Mouse (Mus musculus) midbrain, postnatal 0 days (tissue): ENCODE data around the gene Nfam1. TPM values are rescaled to one million over a fixed set of nuclear protein-coding genes. Genes with fewer than 3 reads are reported as not detected.

Source experiments
- ATAC-seq: fragments of 200-750 bp; cut with Nextera tagmentation; 2 replicates; pipeline ENCODE4 v1.8.0; 2017; ENCODE audit warnings: moderate number of reproducible peaks, mild to moderate bottlenecking, moderate TSS enrichment, moderate library complexity; ENCODE audit not compliant: low FRiP score
- DNase-seq: peaks from one replicate; pipeline ENCODE4 v3.0.0-alpha.2; 2015; ENCODE audit warnings: low spot score
- H3K27ac ChIP-seq: fragments of 300-500 bp; sonication (generic); 2 replicates; pipeline ENCODE4 v1.5.1; 2014; ENCODE audit warnings: low read depth, mild to moderate bottlenecking, low read length, mixed read lengths
- H3K27me3 ChIP-seq: fragments of 300-500 bp; sonication (generic); 2 replicates; pipeline ENCODE4 v1.6.1; 2014; ENCODE audit warnings: low read length, control low read depth, mixed read lengths; ENCODE audit not compliant: insufficient read depth
- H3K36me3 ChIP-seq: fragments of 300-500 bp; sonication (generic); 2 replicates; pipeline ENCODE4 v1.6.1; 2014; ENCODE audit warnings: low read length, control low read depth, mixed read lengths; ENCODE audit not compliant: insufficient read depth
- H3K4me1 ChIP-seq: fragments of 300-500 bp; sonication (generic); 2 replicates; pipeline ENCODE4 v1.6.1; 2014; ENCODE audit warnings: mild to moderate bottlenecking, control low read depth, antibody characterized with exemption, low read length, mixed read lengths; ENCODE audit not compliant: insufficient read depth
- H3K4me2 ChIP-seq: fragments of 300-500 bp; sonication (generic); 2 replicates; pipeline ENCODE4 v1.6.1; 2014; ENCODE audit warnings: low read depth, mild to moderate bottlenecking, low read length, mixed read lengths; ENCODE audit not compliant: poor library complexity, severe bottlenecking
- H3K4me3 ChIP-seq: fragments of 300-500 bp; sonication (generic); 2 replicates; pipeline ENCODE4 v1.5.1; 2014; ENCODE audit warnings: low read depth, mild to moderate bottlenecking, low read length, moderate library complexity
- H3K9ac ChIP-seq: fragments of 300-500 bp; sonication (generic); replicated peaks from 2 replicates; pipeline ENCODE4 v1.6.1; 2014; ENCODE audit warnings: mild to moderate bottlenecking, low read length, moderate library complexity, mixed read lengths; ENCODE audit not compliant: poor library complexity, severe bottlenecking
- H3K9me3 ChIP-seq: fragments of 300-500 bp; sonication (generic); 2 replicates; pipeline ENCODE4 v1.6.1; 2016; ENCODE audit warnings: low read length, control low read depth
- CTCF ChIP-seq: IDR thresholded peaks from 2 replicates; pipeline ENCODE4 v1.5.1; 2016; ENCODE audit warnings: antibody characterized with exemption, mild to moderate bottlenecking
- WGBS: fragments of 180-500 bp; shearing (Covaris S2); extraction: QIAGEN DNeasy Blood & Tissue Kit; methylation state at CpG from one replicate; pipeline ENCODE4 v1.1.7; 2014; 5-methylcytosine and 5-hydroxymethylcytosine counted together
- polyA plus RNA-seq: library from polyadenylated mRNA; unstranded; fragments of >200 nt; fragmentation: Nextera tagmentation; extraction: Ambion mirVana; gene quantifications from 2 replicates; pipeline ENCODE4 v1.2.1, GENCODE M21; 2015
- total RNA-seq: library from RNA; depleted of rRNA; stranded (reverse); fragments of >200 nt; gene quantifications from 2 replicates; pipeline ENCODE4 v1.2.3, GENCODE M21; 2014

The Nfam1 gene
- total and polyA plus RNA-seq, 2 experiments from 2014 or later: 1.9 to 4.1 TPM

DNA sequence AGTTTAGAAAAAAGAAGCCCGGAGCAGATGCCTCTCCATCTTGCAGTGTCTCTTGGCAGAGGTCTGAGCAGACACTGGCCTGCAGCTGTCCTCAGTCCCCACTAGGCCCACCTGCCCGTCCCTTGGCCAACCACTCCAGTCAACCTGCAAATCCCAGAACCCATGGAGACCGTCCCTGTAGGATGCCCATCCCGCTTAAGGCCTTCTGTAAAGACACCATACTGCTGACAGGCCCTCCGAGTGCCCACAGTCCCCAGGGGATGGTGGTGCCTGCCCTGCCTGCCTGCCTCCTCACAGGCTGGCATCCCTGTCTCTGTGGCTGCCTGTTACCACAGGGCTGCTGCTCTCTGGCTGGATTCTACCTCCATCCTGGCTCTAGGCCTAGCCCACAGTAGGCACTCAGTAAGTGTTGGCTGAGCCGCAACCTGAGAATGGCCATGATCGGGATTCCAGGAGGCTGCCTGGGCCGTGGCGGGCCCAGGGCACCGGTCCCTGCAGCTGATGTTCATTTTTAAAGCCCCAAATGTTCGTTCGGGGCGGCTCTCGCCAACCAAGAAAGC lies 68.8 kb downstream of the Nfam1 start:
- ATAC-seq (no peak), DNase-seq (peak; percentile 48)
- Histone ChIP-seq H3K27ac (peak overlapping the region; percentile 91), H3K4me3 (peak overlapping the region; percentile 62; the same call in 1 of the 2 replicates), H3K27me3 (no peaks in the 10 kb centered on the region), H3K36me3 (no peaks in the 10 kb centered on the region), H3K4me1 (peaks cover 29% of the 10 kb centered on the region), H3K9ac (no peak overlapping the region), H3K4me2 (peak overlapping the region; percentile 77), H3K9me3 (no peaks in the 10 kb centered on the region)
- 60% methylated on average over 14 of the region's 14 CpGs for WGBS
- TF ChIP-seq CTCF: no peak

DNA sequence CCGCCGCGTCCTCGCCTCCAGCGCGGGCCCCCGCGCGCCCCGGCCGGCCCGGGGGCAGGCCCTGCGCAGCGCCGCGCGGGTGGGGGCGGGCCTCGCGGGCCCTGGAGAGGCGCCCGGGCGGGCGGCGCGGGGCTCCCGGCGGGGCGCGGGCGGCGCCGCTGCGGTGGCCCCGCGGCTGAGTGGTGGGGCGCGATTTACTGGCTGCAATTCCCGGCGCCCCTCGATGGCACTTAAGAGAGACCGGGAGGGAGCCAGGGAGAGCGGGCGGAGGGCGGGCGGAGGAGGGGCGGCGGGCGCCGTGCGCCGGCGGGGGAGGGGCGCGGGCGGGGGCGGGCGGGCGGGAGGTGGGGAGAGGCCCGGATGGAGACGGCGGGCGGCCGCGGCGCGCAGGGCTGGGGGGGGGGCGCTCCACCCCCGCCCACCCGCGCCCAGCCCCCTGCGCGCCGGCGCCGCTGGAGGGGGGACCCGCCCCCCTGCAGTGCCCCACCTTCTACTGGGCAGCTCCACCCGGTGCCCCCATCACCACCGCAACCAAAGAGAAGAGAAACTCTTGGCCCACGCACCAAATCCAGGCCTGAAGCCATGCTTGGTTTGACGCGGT lies 69.5 kb downstream of the Nfam1 start:
- Histone ChIP-seq H3K36me3 (no peaks in the 10 kb centered on the region), H3K4me1 (peaks cover 35% of the 10 kb centered on the region), H3K4me2 (peak overlapping the region; percentile 77), H3K27ac (peak overlapping the region; percentile 91), H3K9me3 (no peaks in the 10 kb centered on the region), H3K9ac (peak overlapping the region; percentile 93), H3K4me3 (peak overlapping the region; percentile 62), H3K27me3 (no peaks in the 10 kb centered on the region)
- under 1% methylated on average over 41 of the region's 82 CpGs for WGBS
- DNase-seq (peak; percentile 44), ATAC-seq (peak; percentile 4; the same call in 1 of the 2 replicates)
- no peak for TF ChIP-seq CTCF

DNA sequence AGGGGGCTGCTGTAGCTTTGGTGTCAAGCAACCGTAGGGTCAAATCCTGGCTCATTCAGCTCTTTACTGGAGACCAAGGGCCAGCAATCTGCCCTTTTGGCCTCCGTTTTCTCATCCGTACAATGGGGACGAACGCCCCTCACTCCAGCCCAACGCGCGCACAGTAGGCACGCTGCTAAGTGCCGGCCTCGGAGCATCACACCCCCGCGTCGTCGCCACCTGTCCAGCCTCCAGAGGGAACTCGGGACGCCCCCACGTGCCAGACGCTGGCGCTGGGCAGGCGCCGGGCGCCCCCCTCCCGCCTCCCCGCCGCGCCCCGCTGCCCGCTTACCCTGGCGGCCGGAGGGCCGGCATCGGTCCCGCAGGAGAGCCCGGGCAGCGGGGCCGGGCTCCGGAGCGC lies 70.0 kb downstream of the Nfam1 start:
- no peak for DNase-seq
- WGBS: 2% methylated on average over 30 of the region's 39 CpGs
- TF ChIP-seq CTCF: no peak
- H3K9ac ChIP-seq: peak overlapping the region; percentile 93
- H3K9me3 ChIP-seq: no peaks in the 10 kb centered on the region
- H3K27ac ChIP-seq: peak overlapping the region; percentile 91
- H3K4me3 ChIP-seq: peak overlapping the region; percentile 62
- peak overlapping the region; percentile 77 for H3K4me2 ChIP-seq
- no peaks in the 10 kb centered on the region for H3K27me3 ChIP-seq
- no peaks in the 10 kb centered on the region for H3K36me3 ChIP-seq
- H3K4me1 ChIP-seq: peaks cover 34% of the 10 kb centered on the region
- no peak for ATAC-seq

DNA sequence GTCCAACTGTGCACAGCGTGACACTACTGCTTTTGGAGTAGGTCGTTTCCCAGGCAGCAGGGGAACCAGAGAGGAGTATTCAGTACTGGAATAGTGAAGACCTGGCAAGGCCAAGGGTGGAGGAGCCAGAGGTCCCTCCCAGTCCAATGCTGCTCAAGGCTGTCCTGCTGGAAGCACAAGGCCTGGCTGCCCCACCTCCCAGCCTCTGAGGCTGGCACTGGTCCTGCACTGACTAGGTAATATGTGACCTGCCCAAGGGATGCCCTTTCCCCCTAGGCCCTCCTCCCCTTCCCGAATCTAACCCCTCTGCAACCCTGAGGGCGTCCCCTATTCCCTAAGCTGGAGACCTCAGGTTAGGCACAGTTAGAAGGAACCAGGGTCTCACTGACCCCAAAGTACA lies 70.6 kb downstream of the Nfam1 start:
- H3K36me3 ChIP-seq: no peaks in the 10 kb centered on the region
- peak overlapping the region; percentile 62 for H3K4me3 ChIP-seq
- no peaks in the 10 kb centered on the region for H3K27me3 ChIP-seq
- ATAC-seq (no peak), DNase-seq (no peak)
- peak overlapping the region; percentile 91; the same call in 1 of the 2 replicates for H3K27ac ChIP-seq
- 32% methylated on average over 4 of the region's 4 CpGs for WGBS
- H3K9ac ChIP-seq: peak overlapping the region; percentile 93
- peaks cover 33% of the 10 kb centered on the region for H3K4me1 ChIP-seq
- TF ChIP-seq CTCF: no peak
- H3K9me3 ChIP-seq: no peaks in the 10 kb centered on the region
- peak overlapping the region; percentile 77 for H3K4me2 ChIP-seq

DNA sequence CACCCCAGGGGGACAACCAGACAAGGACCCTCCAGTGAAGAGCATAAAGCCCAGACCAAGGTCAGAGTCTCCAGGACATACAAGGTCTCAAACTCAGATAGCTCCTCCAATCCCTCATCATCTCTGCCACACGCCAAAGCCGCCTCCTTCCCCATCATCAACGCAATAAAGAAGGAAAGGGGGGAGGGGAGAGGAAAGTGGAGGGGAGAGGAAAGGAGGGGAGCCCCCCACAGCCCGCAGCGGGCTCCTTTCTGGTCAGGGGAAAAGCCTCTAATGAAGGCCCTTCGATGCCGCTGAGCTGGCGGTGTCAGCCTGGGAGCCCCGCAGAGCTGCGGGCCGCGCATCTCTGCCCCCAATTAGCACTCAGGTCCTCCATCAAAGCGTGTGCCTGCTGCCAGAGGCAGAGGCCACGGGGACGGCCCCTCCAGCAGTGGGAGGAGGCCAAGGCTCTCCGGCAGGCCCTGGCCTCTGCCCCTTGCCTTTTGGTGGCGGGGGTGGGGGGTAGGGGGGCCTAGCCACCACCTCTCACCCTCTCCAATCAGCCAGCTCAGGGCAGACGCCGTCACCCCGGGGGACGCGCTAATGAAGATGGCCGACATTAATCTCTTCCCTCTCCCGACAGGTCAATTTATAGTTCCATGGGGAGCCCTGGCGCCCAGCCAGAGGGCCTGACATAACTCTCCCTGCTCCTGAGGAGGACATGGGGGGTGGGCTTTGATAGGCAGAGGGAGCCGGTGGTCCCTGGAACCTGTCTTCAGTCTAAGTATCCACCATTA lies 72.1 kb downstream of the Nfam1 start:
- Histone ChIP-seq H3K4me2 (peak overlapping the region; percentile 77), H3K4me3 (peak overlapping the region; percentile 62), H3K9me3 (no peaks in the 10 kb centered on the region), H3K9ac (peak overlapping the region; percentile 73), H3K36me3 (no peaks in the 10 kb centered on the region), H3K27ac (peak overlapping the region; percentile 44), H3K27me3 (no peaks in the 10 kb centered on the region), H3K4me1 (peaks cover 38% of the 10 kb centered on the region)
- no peak for TF ChIP-seq CTCF
- ATAC-seq: peak; percentile 5; the same call in 1 of the 2 replicates
- DNase-seq: peak; percentile 66
- 3% methylated on average over 25 of the region's 26 CpGs for WGBS

DNA sequence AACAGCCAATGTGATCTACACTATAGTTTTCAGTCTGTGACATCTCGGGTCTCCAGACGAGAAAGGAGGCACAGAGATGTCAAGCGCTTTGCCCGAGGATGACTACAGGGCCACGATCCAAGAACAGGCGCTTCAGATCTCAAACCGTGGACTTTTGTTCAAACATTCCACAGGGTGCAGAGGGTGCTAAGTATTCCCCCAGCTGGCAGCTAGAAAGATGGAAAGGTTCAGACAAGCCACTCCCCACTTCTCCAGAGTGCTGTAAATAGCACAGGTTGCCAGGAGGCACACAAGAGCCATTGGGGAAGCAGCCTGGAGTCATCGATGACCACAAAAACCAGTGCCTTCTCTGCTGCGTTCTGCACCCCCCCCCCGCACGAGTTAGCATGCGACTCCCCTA lies 74.0 kb downstream of the Nfam1 start:
- peak overlapping the region; percentile 25 for H3K4me3 ChIP-seq
- DNase-seq (no peak), ATAC-seq (no peak)
- H3K36me3 ChIP-seq: no peaks in the 10 kb centered on the region
- no peak for TF ChIP-seq CTCF
- no peaks in the 10 kb centered on the region for H3K27me3 ChIP-seq
- WGBS: 45% methylated on average over 12 of the region's 12 CpGs
- peak overlapping the region; percentile 77 for H3K4me2 ChIP-seq
- H3K27ac ChIP-seq: peak overlapping the region; percentile 70; the same call in 1 of the 2 replicates
- no peaks in the 10 kb centered on the region for H3K9me3 ChIP-seq
- peaks cover 38% of the 10 kb centered on the region for H3K4me1 ChIP-seq
- peak overlapping the region; percentile 51 for H3K9ac ChIP-seq
